Mouse (Mus musculus) CH12.LX (cell line): ENCODE measurements around the gene Hid1. TPM values are rescaled to one million over a fixed set of nuclear protein-coding genes. Genes with fewer than 3 reads are reported as not detected.

ENCODE experiments used
- DNase-seq: peaks from one replicate; pipeline ENCODE4 v3.0.0-alpha.2; 2013; ENCODE audit errors: extremely low read depth
- H3K27ac ChIP-seq: 2 replicates; pipeline ENCODE4 v1.5.1; 2012; ENCODE audit warnings: low read depth, mild to moderate bottlenecking, control low read depth, moderate library complexity; ENCODE audit not compliant: insufficient read depth
- H3K27me3 ChIP-seq: replicated peaks from 2 replicates; pipeline ENCODE3; 2012; ENCODE audit warnings: inconsistent platforms
- H3K36me3 ChIP-seq, 2 experiments: replicated peaks in 1 of 2; 2 replicates each; pipeline versions ENCODE3 to v1.6.1; 2012; ENCODE audit warnings: inconsistent platforms in 1 of 2, low read length in 1 of 2, mild to moderate bottlenecking in 1 of 2, mixed read lengths in 1 of 2, moderate library complexity in 1 of 2; ENCODE audit not compliant: control insufficient read depth in 1 of 2, insufficient read depth in 1 of 2
- H3K4me1 ChIP-seq, 2 experiments: 2 replicates each; pipeline ENCODE4 v1.6.1; 2012; ENCODE audit warnings: inconsistent platforms in 1 of 2, moderate library complexity in 1 of 2; ENCODE audit not compliant: insufficient read depth in 2 of 2, control insufficient read depth in 1 of 2
- H3K4me2 ChIP-seq: 2 replicates; pipeline ENCODE4 v1.6.1; 2012; ENCODE audit warnings: low read depth, mild to moderate bottlenecking, control low read depth; ENCODE audit not compliant: poor library complexity, insufficient read depth, severe bottlenecking
- H3K4me3 ChIP-seq, 3 experiments: fragments of 150-350 bp in 1 of 3; sonication (generic) in 1 of 3; replicated peaks in 1 of 3; 2 replicates each; pipeline versions ENCODE3 to v1.5.1; 2011 to 2012; ENCODE audit warnings: low read depth in 2 of 3, low read length in 2 of 3, mild to moderate bottlenecking in 2 of 3, moderate library complexity in 2 of 3, control low read depth in 1 of 3, improper control_type of control experiment in 1 of 3, inconsistent platforms in 1 of 3, mixed read lengths in 1 of 3; ENCODE audit not compliant: poor library complexity in 1 of 3
- H3K79me2 ChIP-seq: replicated peaks from 2 replicates; pipeline ENCODE4 v1.6.1; 2012; ENCODE audit warnings: mild to moderate bottlenecking, moderate library complexity; ENCODE audit not compliant: control insufficient read depth, poor library complexity, insufficient read depth, severe bottlenecking; ENCODE audit errors: extremely low read depth
- H3K9ac ChIP-seq: 2 replicates; pipeline ENCODE4 v1.6.1; 2012; ENCODE audit warnings: low read depth, mild to moderate bottlenecking, control low read depth, moderate library complexity; ENCODE audit not compliant: insufficient read depth
- H3K9me3 ChIP-seq: replicated peaks from 2 replicates; pipeline ENCODE3; 2012; ENCODE audit warnings: low read length, inconsistent platforms, mixed read lengths
- BHLHE40 ChIP-seq: IDR thresholded peaks from 2 replicates; pipeline ENCODE4 v1.6.1; 2011; ENCODE audit warnings: mild to moderate bottlenecking, low read depth, low read length, improper control_type of control experiment
- GABPA ChIP-seq: IDR thresholded peaks from 2 replicates; pipeline ENCODE4 v1.6.1; 2012; ENCODE audit warnings: low read depth, low read length, improper control_type of control experiment, inconsistent platforms; ENCODE audit not compliant: insufficient replicate concordance
- ZNF384 ChIP-seq: IDR thresholded peaks from 2 replicates; pipeline ENCODE4 v1.6.1; 2012; ENCODE audit warnings: low read depth, low read length, improper control_type of control experiment, inconsistent platforms
- dilution Hi-C: fragments of 300-500 bp; cut with MboI; formaldehyde crosslinking; loops from 2 replicates; pipeline ENCODE4 v1.14.3; 2020; ENCODE audit warnings: low sequenced_read_pairs; ENCODE audit not compliant: extremely low pct_unique_long_range_greater_than_20kb, extremely low pct_ligation_motif_present
- in situ Hi-C: fragments of 300-500 bp; cut with MboI; formaldehyde crosslinking; loops from 3 replicates; pipeline ENCODE4 v1.14.3; 2019; ENCODE audit warnings: low sequenced_read_pairs, low pct_ligation_motif_present, low pct_unique_long_range_greater_than_20kb, mixed read lengths
- polyA plus RNA-seq: library from polyadenylated mRNA; unstranded; fragments of >175 nt; gene quantifications from 2 replicates; pipeline ENCODE4 v1.2.1, GENCODE M21; 2012; ENCODE audit warnings: low read depth; ENCODE audit not compliant: insufficient read length
- total RNA-seq, 2 experiments: library from RNA; depleted of rRNA; stranded (reverse); fragments of 300-350 nt in 1 of 2; fragments of >200 nt in 1 of 2; gene quantifications; 2 replicates each; pipeline ENCODE4 v1.2.3; 2012 to 2014

Gene Hid1
- total and polyA plus RNA-seq, 3 experiments, result 0.12 to 3.6 (median 0.36) TPM

DNA sequence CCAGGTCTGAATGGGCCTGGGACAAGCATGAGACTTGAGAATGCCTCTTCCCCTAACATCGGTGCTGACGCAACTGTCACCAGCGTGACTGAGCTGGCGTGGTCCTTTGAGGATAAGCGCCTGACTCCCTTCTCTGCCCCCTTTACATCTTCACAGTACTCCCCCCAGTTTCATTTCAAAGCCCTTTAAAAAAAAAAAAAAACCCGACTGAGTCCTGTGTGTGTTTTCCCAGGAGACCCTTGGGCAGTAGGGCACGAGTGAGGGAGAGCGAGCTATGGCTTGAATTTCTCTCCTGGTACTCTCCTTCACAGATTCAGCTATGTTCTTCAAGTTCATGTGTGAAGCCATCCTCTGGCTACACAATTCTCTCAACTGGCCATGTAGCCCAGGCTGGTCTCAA is 69.4 kb downstream of the Hid1 start:
- TF ChIP-seq GABPA (no peak), ZNF384 (peak; percentile 86), BHLHE40 (peak; percentile 60)
- Histone ChIP-seq H3K4me1 (peaks cover 7 to 9% of the 10 kb centered on the region in 2 experiments), H3K27me3 (peaks cover 81% of the 10 kb centered on the region), H3K36me3 (no peaks in the 10 kb centered on the region), H3K9ac (peak overlapping the region; percentile 16), H3K9me3 (peaks cover 17% of the 10 kb centered on the region), H3K4me2 (peak overlapping the region; percentile 9), H3K4me3 (peak overlapping the region in 2 of 3 experiments; percentile 48 to 70), H3K79me2 (no peaks in the 10 kb centered on the region), H3K27ac (no peak overlapping the region)
- in situ Hi-C loops, result no loop called here
- dilution Hi-C loops, result no loop called here
- DNase-seq, result no peak

Other genes with a start within 250 kb of the Hid1 start
Only the 20 nearest of the 24 such genes appear.
- 69.0 and 70.1 TPM in 2 replicates for gene Slc9a3r1, start 204.4 kb downstream of the Hid1 start, total RNA-seq (2012; rRNA removed)
- gene Slc9a3r1, start 204.4 kb downstream of the Hid1 start, total RNA-seq (2014; rRNA removed), result 43.5 and 51.9 TPM in 2 replicates
- gene Slc9a3r1, start 204.4 kb downstream of the Hid1 start, polyA plus RNA-seq, result 63.7 and 64.6 TPM in 2 replicates
- gene Tmem104, start 180.3 kb downstream of the Hid1 start, total RNA-seq (2012; rRNA removed), result 15.7 and 16.1 TPM in 2 replicates
- 1.6 and 3.5 TPM in 2 replicates for gene Tmem104, start 180.3 kb downstream of the Hid1 start, total RNA-seq (2014; rRNA removed)
- 10.3 and 10.8 TPM in 2 replicates for gene Tmem104, start 180.3 kb downstream of the Hid1 start, polyA plus RNA-seq
- 51.7 and 74.0 TPM in 2 replicates for gene Nat9, start 179.9 kb downstream of the Hid1 start, total RNA-seq (2012; rRNA removed)
- gene Nat9, start 179.9 kb downstream of the Hid1 start, total RNA-seq (2014; rRNA removed), result 20.7 and 30.6 TPM in 2 replicates
- 24.1 and 34.0 TPM in 2 replicates for gene Nat9, start 179.9 kb downstream of the Hid1 start, polyA plus RNA-seq
- gene Grin2c, start 100.5 kb downstream of the Hid1 start, total RNA-seq (2012; rRNA removed), result 0.04 TPM in 1 of 2 replicates, not detected in the other
- gene Grin2c, start 100.5 kb downstream of the Hid1 start, total RNA-seq (2014; rRNA removed), result not detected in 2 replicates
- gene Grin2c, start 100.5 kb downstream of the Hid1 start, polyA plus RNA-seq, result not detected in 2 replicates
- gene Fdxr, start 90.7 kb downstream of the Hid1 start, total RNA-seq (2012; rRNA removed), result 62.2 and 63.3 TPM in 2 replicates
- gene Fdxr, start 90.7 kb downstream of the Hid1 start, total RNA-seq (2014; rRNA removed), result 40.9 and 43.8 TPM in 2 replicates
- gene Fdxr, start 90.7 kb downstream of the Hid1 start, polyA plus RNA-seq, result 58.6 and 62.1 TPM in 2 replicates
- 6.9 and 8.5 TPM in 2 replicates for gene Fads6, start 70.1 kb downstream of the Hid1 start, total RNA-seq (2012; rRNA removed)
- 0.11 and 0.30 TPM in 2 replicates for gene Fads6, start 70.1 kb downstream of the Hid1 start, total RNA-seq (2014; rRNA removed)
- 0.56 and 0.63 TPM in 2 replicates for gene Fads6, start 70.1 kb downstream of the Hid1 start, polyA plus RNA-seq
- not detected in 2 replicates for gene Otop2, start 60.6 kb downstream of the Hid1 start, total RNA-seq (2012; rRNA removed)
- not detected in 2 replicates for gene Otop2, start 60.6 kb downstream of the Hid1 start, total RNA-seq (2014; rRNA removed)
- not detected in 2 replicates for gene Otop2, start 60.6 kb downstream of the Hid1 start, polyA plus RNA-seq
- 0.17 and 0.42 TPM in 2 replicates for gene Ush1g, start 45.7 kb downstream of the Hid1 start, total RNA-seq (2012; rRNA removed)
- gene Ush1g, start 45.7 kb downstream of the Hid1 start, total RNA-seq (2014; rRNA removed), result not detected in 2 replicates
- not detected in 2 replicates for gene Ush1g, start 45.7 kb downstream of the Hid1 start, polyA plus RNA-seq
- not detected in 2 replicates for gene Otop3, start 33.0 kb downstream of the Hid1 start, total RNA-seq (2012; rRNA removed)
- gene Otop3, start 33.0 kb downstream of the Hid1 start, total RNA-seq (2014; rRNA removed), result not detected in 2 replicates
- gene Otop3, start 33.0 kb downstream of the Hid1 start, polyA plus RNA-seq, result not detected in 2 replicates
- gene Cdr2l, start 14.2 kb upstream of the Hid1 start, total RNA-seq (2012; rRNA removed), result not detected in 2 replicates
- not detected in 2 replicates for gene Cdr2l, start 14.2 kb upstream of the Hid1 start, total RNA-seq (2014; rRNA removed)
- gene Cdr2l, start 14.2 kb upstream of the Hid1 start, polyA plus RNA-seq, result not detected in 2 replicates
- 157 and 164 TPM in 2 replicates for gene Mrpl58, start 36.0 kb upstream of the Hid1 start, total RNA-seq (2012; rRNA removed)
- 110 and 113 TPM in 2 replicates for gene Mrpl58, start 36.0 kb upstream of the Hid1 start, total RNA-seq (2014; rRNA removed)
- gene Mrpl58, start 36.0 kb upstream of the Hid1 start, polyA plus RNA-seq, result 146 and 161 TPM in 2 replicates
- gene Atp5h, start 52.2 kb upstream of the Hid1 start, total RNA-seq (2012; rRNA removed), result 500 and 564 TPM in 2 replicates
- 671 and 759 TPM in 2 replicates for gene Atp5h, start 52.2 kb upstream of the Hid1 start, total RNA-seq (2014; rRNA removed)
- 711 and 734 TPM in 2 replicates for gene Atp5h, start 52.2 kb upstream of the Hid1 start, polyA plus RNA-seq
- 10.0 and 14.0 TPM in 2 replicates for gene Kctd2, start 52.4 kb upstream of the Hid1 start, total RNA-seq (2012; rRNA removed)
- 6.8 and 8.5 TPM in 2 replicates for gene Kctd2, start 52.4 kb upstream of the Hid1 start, total RNA-seq (2014; rRNA removed)
- 13.3 and 13.7 TPM in 2 replicates for gene Kctd2, start 52.4 kb upstream of the Hid1 start, polyA plus RNA-seq
- not detected in 2 replicates for gene Trim80, start 72.8 kb upstream of the Hid1 start, total RNA-seq (2012; rRNA removed)
- not detected in 2 replicates for gene Trim80, start 72.8 kb upstream of the Hid1 start, total RNA-seq (2014; rRNA removed)
- not detected in 2 replicates for gene Trim80, start 72.8 kb upstream of the Hid1 start, polyA plus RNA-seq
- 0.46 and 0.51 TPM in 2 replicates for gene Slc16a5, start 94.7 kb upstream of the Hid1 start, total RNA-seq (2012; rRNA removed)
- not detected in 2 replicates for gene Slc16a5, start 94.7 kb upstream of the Hid1 start, total RNA-seq (2014; rRNA removed)
- 0.68 and 0.71 TPM in 2 replicates for gene Slc16a5, start 94.7 kb upstream of the Hid1 start, polyA plus RNA-seq
- 8.7 and 8.9 TPM in 2 replicates for gene Armc7, start 107.9 kb upstream of the Hid1 start, total RNA-seq (2012; rRNA removed)
- gene Armc7, start 107.9 kb upstream of the Hid1 start, total RNA-seq (2014; rRNA removed), result 6.0 and 7.5 TPM in 2 replicates
- 12.5 TPM in 2 replicates for gene Armc7, start 107.9 kb upstream of the Hid1 start, polyA plus RNA-seq
- 151 and 154 TPM in 2 replicates for gene Nt5c, start 124.1 kb upstream of the Hid1 start, total RNA-seq (2012; rRNA removed)
- gene Nt5c, start 124.1 kb upstream of the Hid1 start, total RNA-seq (2014; rRNA removed), result 59.8 and 65.3 TPM in 2 replicates
- gene Nt5c, start 124.1 kb upstream of the Hid1 start, polyA plus RNA-seq, result 175 and 190 TPM in 2 replicates
- gene Jpt1, start 146.6 kb upstream of the Hid1 start, total RNA-seq (2012; rRNA removed), result 294 and 358 TPM in 2 replicates
- gene Jpt1, start 146.6 kb upstream of the Hid1 start, total RNA-seq (2014; rRNA removed), result 439 and 448 TPM in 2 replicates
- gene Jpt1, start 146.6 kb upstream of the Hid1 start, polyA plus RNA-seq, result 432 and 479 TPM in 2 replicates
- 480 and 623 TPM in 2 replicates for gene Sumo2, start 168.5 kb upstream of the Hid1 start, total RNA-seq (2012; rRNA removed)
- 1,752 and 1,801 TPM in 2 replicates for gene Sumo2, start 168.5 kb upstream of the Hid1 start, total RNA-seq (2014; rRNA removed)
- 960 and 1,020 TPM in 2 replicates for gene Sumo2, start 168.5 kb upstream of the Hid1 start, polyA plus RNA-seq
- 290 and 340 TPM in 2 replicates for gene Nup85, start 196.7 kb upstream of the Hid1 start, total RNA-seq (2012; rRNA removed)
- gene Nup85, start 196.7 kb upstream of the Hid1 start, total RNA-seq (2014; rRNA removed), result 282 and 305 TPM in 2 replicates
- 326 and 368 TPM in 2 replicates for gene Nup85, start 196.7 kb upstream of the Hid1 start, polyA plus RNA-seq